Mouse (Mus musculus): Measurements from ENCODE around the gene Chchd1. TPM values are rescaled to one million over a fixed set of nuclear protein-coding genes. Genes with fewer than 3 reads are reported as not detected.

Chchd1 gene
- 209 and 213 TPM in 2 replicates for polyA plus RNA-seq (2015; fragmentation: Nextera tagmentation; extraction: Ambion mirVana)

- Histone ChIP-seq H3K4me1 (replicated peaks) (peaks cover 55% of the 10 kb centered on the region), H3K9me3 (no peaks in the 10 kb centered on the region), H3K36me3 (peaks cover 21% of the 10 kb centered on the region), H3K9ac (replicated peaks) (peak within 1 kb of the TSS; percentile 85), H3K4me2 (replicated peaks) (peak within 1 kb of the TSS; percentile 57), H3K4me3 (replicated peaks) (peak within 1 kb of the TSS; percentile 67), H3K27me3 (no peaks in the 10 kb centered on the region), H3K27ac (peak within 1 kb of the TSS; percentile 91)
- ATAC-seq = peak; percentile 69
- under 1% methylated on average over 61 of the region's 61 CpGs for WGBS
Measured at GRCm38 (mm10) chr14:20702741-20703381, at the start of gene Chchd1. Chchd1 (plus strand) TSS chr14:20703006.

GRCm38 (mm10) chr14:20654690-20655421, 48.0 kb upstream of the Chchd1 start:
- Histone ChIP-seq H3K9ac (replicated peaks) (no peak overlapping the region), H3K4me1 (replicated peaks) (no peaks in the 10 kb centered on the region), H3K27ac (no peak overlapping the region), H3K36me3 (no peaks in the 10 kb centered on the region), H3K4me3 (replicated peaks) (no peak overlapping the region), H3K27me3 (0 out of 2 replicates have a peak, but pooled peaks cover 2% of the 10 kb centered on the region), H3K9me3 (no peaks in the 10 kb centered on the region), H3K4me2 (replicated peaks) (no peak overlapping the region)
- WGBS = 81% methylated on average over 9 of the region's 9 CpGs
- ATAC-seq = no peak

GRCm38 (mm10) chr14:20655731-20656130, 47.1 kb upstream of the Chchd1 start:
- no peak overlapping the region for H3K9ac ChIP-seq (replicated peaks)
- no peak overlapping the region for H3K4me2 ChIP-seq (replicated peaks)
- H3K9me3 ChIP-seq = no peaks in the 10 kb centered on the region
- no peak overlapping the region for H3K27ac ChIP-seq
- WGBS = 81% methylated on average over 9 of the region's 9 CpGs
- no peak for ATAC-seq
- no peaks in the 10 kb centered on the region for H3K36me3 ChIP-seq
- no peak overlapping the region for H3K4me3 ChIP-seq (replicated peaks)
- peaks cover 3% of the 10 kb centered on the region for H3K4me1 ChIP-seq (replicated peaks)
- 0 out of 2 replicates have a peak, but pooled peaks cover 5% of the 10 kb centered on the region for H3K27me3 ChIP-seq

GRCm38 (mm10) chr14:20656361-20656760, 46.4 kb upstream of the Chchd1 start, which contains the start of gene Myoz1:
Myoz1 (minus strand) TSS chr14:20656540.
- ATAC-seq = no peak
- Histone ChIP-seq H3K4me3 (replicated peaks) (no peak within 1 kb of the TSS), H3K36me3 (no peaks in the 10 kb centered on the region), H3K4me2 (replicated peaks) (no peak within 1 kb of the TSS), H3K9ac (replicated peaks) (no peak within 1 kb of the TSS), H3K9me3 (no peaks in the 10 kb centered on the region), H3K27ac (no peak within 1 kb of the TSS), H3K4me1 (replicated peaks) (peaks cover 4% of the 10 kb centered on the region), H3K27me3 (0 out of 2 replicates have a peak, but pooled peaks cover 5% of the 10 kb centered on the region)
- 34% methylated on average over 11 of the region's 11 CpGs for WGBS

GRCm38 (mm10) chr14:20658326-20658725, 44.5 kb upstream of the Chchd1 start:
- Histone ChIP-seq H3K27me3 (peaks cover 21% of the 10 kb centered on the region), H3K9ac (replicated peaks) (no peak overlapping the region), H3K27ac (no peak overlapping the region), H3K4me1 (replicated peaks) (peaks cover 16% of the 10 kb centered on the region), H3K4me3 (replicated peaks) (no peak overlapping the region), H3K9me3 (no peaks in the 10 kb centered on the region), H3K4me2 (replicated peaks) (no peak overlapping the region), H3K36me3 (no peaks in the 10 kb centered on the region)
- ATAC-seq = no peak

- Histone ChIP-seq H3K9ac (replicated peaks) (no peak overlapping the region), H3K4me3 (replicated peaks) (no peak overlapping the region), H3K9me3 (no peaks in the 10 kb centered on the region), H3K4me2 (replicated peaks) (no peak overlapping the region), H3K27me3 (peaks cover 24% of the 10 kb centered on the region), H3K36me3 (no peaks in the 10 kb centered on the region), H3K4me1 (replicated peaks) (peaks cover 16% of the 10 kb centered on the region), H3K27ac (no peak overlapping the region)
- 94% methylated on average over 6 of the region's 6 CpGs for WGBS
- no peak for ATAC-seq
Measured at GRCm38 (mm10) chr14:20658902-20659301, 43.9 kb upstream of the Chchd1 start.

- H3K27ac ChIP-seq = no peak overlapping the region
- H3K27me3 ChIP-seq = peaks cover 24% of the 10 kb centered on the region
- ATAC-seq = no peak
- H3K36me3 ChIP-seq = no peaks in the 10 kb centered on the region
- whole genome bisulfite sequencing = 94% methylated on average over 7 of the region's 7 CpGs
- H3K9ac ChIP-seq (replicated peaks) = no peak overlapping the region
- H3K4me3 ChIP-seq (replicated peaks) = no peak overlapping the region
- peaks cover 16% of the 10 kb centered on the region for H3K4me1 ChIP-seq (replicated peaks)
- no peak overlapping the region for H3K4me2 ChIP-seq (replicated peaks)
- no peaks in the 10 kb centered on the region for H3K9me3 ChIP-seq
Measured at GRCm38 (mm10) chr14:20659687-20660086, 43.1 kb upstream of the Chchd1 start.

GRCm38 (mm10) chr14:20660827-20661660, 41.8 kb upstream of the Chchd1 start:
- H3K4me2 ChIP-seq (replicated peaks) = peak overlapping the region; percentile 91
- peaks cover 25% of the 10 kb centered on the region for H3K27me3 ChIP-seq
- H3K9ac ChIP-seq (replicated peaks) = peak overlapping the region; percentile 82
- peaks cover 16% of the 10 kb centered on the region for H3K4me1 ChIP-seq (replicated peaks)
- no peaks in the 10 kb centered on the region for H3K36me3 ChIP-seq
- H3K9me3 ChIP-seq = no peaks in the 10 kb centered on the region
- peak overlapping the region; percentile 63 for H3K4me3 ChIP-seq (replicated peaks)
- peak overlapping the region; percentile 88 for H3K27ac ChIP-seq
- peak; percentile 85 for ATAC-seq
- 1% methylated on average over 52 of the region's 52 CpGs for WGBS

- ATAC-seq = peak; percentile 53
- peak overlapping the region; percentile 88 for H3K27ac ChIP-seq
- peaks cover 30% of the 10 kb centered on the region for H3K27me3 ChIP-seq
- H3K36me3 ChIP-seq = no peaks in the 10 kb centered on the region
- 6% methylated on average over 18 of the region's 19 CpGs for WGBS
- no peaks in the 10 kb centered on the region for H3K9me3 ChIP-seq
- peak overlapping the region; percentile 91 for H3K4me2 ChIP-seq (replicated peaks)
- peak overlapping the region; percentile 63 for H3K4me3 ChIP-seq (replicated peaks)
- peak overlapping the region; percentile 82 for H3K9ac ChIP-seq (replicated peaks)
- H3K4me1 ChIP-seq (replicated peaks) = peaks cover 16% of the 10 kb centered on the region
Measured at GRCm38 (mm10) chr14:20661661-20662331, 41.0 kb upstream of the Chchd1 start.

GRCm38 (mm10) chr14:20662740-20663139, 40.1 kb upstream of the Chchd1 start:
- no peaks in the 10 kb centered on the region for H3K9me3 ChIP-seq
- no peak overlapping the region for H3K27ac ChIP-seq
- H3K4me2 ChIP-seq (replicated peaks) = peak overlapping the region; percentile 91; the same call in 1 of the 2 replicates
- H3K27me3 ChIP-seq = peaks cover 33% of the 10 kb centered on the region
- H3K4me1 ChIP-seq (replicated peaks) = peaks cover 16% of the 10 kb centered on the region
- peak overlapping the region; percentile 82 for H3K9ac ChIP-seq (replicated peaks)
- no peaks in the 10 kb centered on the region for H3K36me3 ChIP-seq
- ATAC-seq = no peak
- 94% methylated on average over 3 of the region's 3 CpGs for WGBS
- H3K4me3 ChIP-seq (replicated peaks) = no peak overlapping the region

- H3K9me3 ChIP-seq = no peaks in the 10 kb centered on the region
- 67% methylated on average over 2 of the region's 2 CpGs for WGBS
- no peak for ATAC-seq
Measured at GRCm38 (mm10) chr14:20663601-20664000, 39.2 kb upstream of the Chchd1 start.

More at GRCm38 (mm10) chr14:20663601-20664000, 39.2 kb upstream of the Chchd1 start:
- Histone ChIP-seq H3K27ac (no peak overlapping the region), H3K4me3 (replicated peaks) (no peak overlapping the region), H3K4me2 (replicated peaks) (no peak overlapping the region), H3K36me3 (no peaks in the 10 kb centered on the region), H3K27me3 (peaks cover 40% of the 10 kb centered on the region), H3K9ac (replicated peaks) (no peak overlapping the region), H3K4me1 (replicated peaks) (peaks cover 16% of the 10 kb centered on the region)

All from midbrain, embryonic 13.5 days (tissue).